Mouse (Mus musculus) adrenal gland, postnatal 10 days (tissue): ENCODE measurements around the gene Rnaseh2c. TPM values are rescaled to one million over a fixed set of nuclear protein-coding genes. Genes with fewer than 3 reads are reported as not detected.

Experiments
- DNase-seq: peaks from one replicate; pipeline ENCODE4 v3.0.0; 2021; ENCODE audit warnings: mixed read lengths
- total RNA-seq, 2 experiments: library from RNA; stranded (reverse); gene quantifications; 2 replicates each; pipeline ENCODE4 v1.2.3; 2021

The Rnaseh2c gene
- total RNA-seq, 2 experiments from 2014 or later, result 98.8 to 108 TPM

- DNase-seq, result peak; percentile 76
These were observed 29.1 kb upstream of the Rnaseh2c start for GRCm38 (mm10) chr19:5572331-5573125.

- no peak for DNase-seq
These were observed 26.3 kb upstream of the Rnaseh2c start for GRCm38 (mm10) chr19:5575336-5575735.

GRCm38 (mm10) chr19:5579971-5580370 is 21.7 kb upstream of the Rnaseh2c start:
- no peak for DNase-seq

GRCm38 (mm10) chr19:5580776-5581175 is 20.9 kb upstream of the Rnaseh2c start:
- DNase-seq, result no peak

- no peak for DNase-seq
These were observed 19.7 kb upstream of the Rnaseh2c start for GRCm38 (mm10) chr19:5581995-5582394.

- no peak for DNase-seq
These were observed 12.5 kb upstream of the Rnaseh2c start for GRCm38 (mm10) chr19:5589159-5589558.

- DNase-seq, result no peak
These were observed 9.8 kb upstream of the Rnaseh2c start for GRCm38 (mm10) chr19:5591888-5592287.

GRCm38 (mm10) chr19:5599224-5599623 is 2.4 kb upstream of the Rnaseh2c start:
- no peak for DNase-seq

GRCm38 (mm10) chr19:5603664-5604063 is 2.0 kb downstream of the Rnaseh2c start:
- no peak for DNase-seq

- no peak for DNase-seq
These were observed 3.5 kb downstream of the Rnaseh2c start for GRCm38 (mm10) chr19:5605126-5605525.

- DNase-seq, result no peak
These were observed 4.5 kb downstream of the Rnaseh2c start for GRCm38 (mm10) chr19:5606196-5606595.

- DNase-seq, result no peak
These were observed 6.2 kb downstream of the Rnaseh2c start for GRCm38 (mm10) chr19:5607705-5608410.

GRCm38 (mm10) chr19:5608707-5609106 is 7.0 kb downstream of the Rnaseh2c start:
- DNase-seq, result peak; percentile 17

- no peak for DNase-seq
These were observed 7.5 kb downstream of the Rnaseh2c start for GRCm38 (mm10) chr19:5609171-5609546.

- DNase-seq, result peak; percentile 92
These were observed 8.1 kb downstream of the Rnaseh2c start, which contains the start of gene Kat5 for GRCm38 (mm10) chr19:5609547-5610404. TSS of gene Kat5 (minus strand) at chr19:5610237.

GRCm38 (mm10) chr19:5611973-5612372 is 10.3 kb downstream of the Rnaseh2c start:
- no peak for DNase-seq

GRCm38 (mm10) chr19:5612762-5613411 is 11.2 kb downstream of the Rnaseh2c start:
- no peak for DNase-seq

GRCm38 (mm10) chr19:5614953-5615352 is 13.3 kb downstream of the Rnaseh2c start:
- DNase-seq, result no peak

- DNase-seq, result no peak
These were observed 18.3 kb downstream of the Rnaseh2c start for GRCm38 (mm10) chr19:5620007-5620406.

GRCm38 (mm10) chr19:5621884-5622283 is 20.2 kb downstream of the Rnaseh2c start:
- no peak for DNase-seq

- no peak for DNase-seq
These were observed 23.6 kb downstream of the Rnaseh2c start for GRCm38 (mm10) chr19:5625311-5625710.

- DNase-seq, result no peak
These were observed 28.2 kb downstream of the Rnaseh2c start for GRCm38 (mm10) chr19:5629907-5630306.
